Mouse (Mus musculus): ENCODE measurements around the gene Accsl.

GRCm38 (mm10) chr2:93863229-93863628, 5.7 kb downstream of the Accsl start:
- TF ChIP-seq CTCF (conservative IDR thresholded peaks at IDR 0.05; ENCODE audit: insufficient read depth, insufficient read length, low read depth, low read length) (no peak), POLR2A (IDR thresholded peaks at IDR 0.05; ENCODE audit: low read depth, low read length) (no peak)

Measured in kidney, adult 2 months (tissue).